Mouse (Mus musculus) heart, embryonic 12.5 days (tissue): Measurements from ENCODE around the gene Inmt. TPM values are rescaled to one million over a fixed set of nuclear protein-coding genes. Genes with fewer than 3 reads are reported as not detected.

ENCODE experiments used
- ATAC-seq: fragments of 200-750 bp; cut with Nextera tagmentation; 2 replicates; pipeline ENCODE4 v1.8.0; 2017; ENCODE audit warnings: moderate TSS enrichment, moderate library complexity; ENCODE audit not compliant: insufficient number of reproducible peaks, low FRiP score
- H3K27ac ChIP-seq: fragments of 300-500 bp; sonication (generic); 2 replicates; pipeline ENCODE4 v1.5.1; 2016; ENCODE audit warnings: mild to moderate bottlenecking, moderate library complexity; ENCODE audit not compliant: poor library complexity, severe bottlenecking
- H3K27me3 ChIP-seq: fragments of 300-500 bp; sonication (generic); replicated peaks from 2 replicates; pipeline ENCODE4 v1.6.1; 2016; ENCODE audit warnings: mild to moderate bottlenecking, moderate library complexity
- H3K36me3 ChIP-seq: fragments of 300-500 bp; sonication (generic); 2 replicates; pipeline ENCODE4 v1.6.1; 2016; ENCODE audit warnings: mild to moderate bottlenecking, moderate library complexity
- H3K4me1 ChIP-seq: fragments of 300-500 bp; sonication (generic); replicated peaks from 2 replicates; pipeline ENCODE4 v1.6.1; 2016; ENCODE audit warnings: mild to moderate bottlenecking
- H3K4me2 ChIP-seq: fragments of 300-500 bp; sonication (generic); 2 replicates; pipeline ENCODE4 v1.6.1; 2016; ENCODE audit warnings: mild to moderate bottlenecking, moderate library complexity
- H3K4me3 ChIP-seq: fragments of 300-500 bp; sonication (generic); 2 replicates; pipeline ENCODE4 v1.5.1; 2016; ENCODE audit warnings: mild to moderate bottlenecking
- H3K9ac ChIP-seq: fragments of 300-500 bp; sonication (generic); 2 replicates; pipeline ENCODE4 v1.6.1; 2016; ENCODE audit warnings: mild to moderate bottlenecking, moderate library complexity
- H3K9me3 ChIP-seq: fragments of 300-500 bp; sonication (generic); replicated peaks from 2 replicates; pipeline ENCODE4 v1.6.1; 2016; ENCODE audit warnings: mild to moderate bottlenecking, moderate library complexity
- WGBS: fragments of 180-500 bp; shearing (Covaris S2); methylation state at CpG from one replicate; pipeline ENCODE4 v1.1.7; 2016; 5-methylcytosine and 5-hydroxymethylcytosine counted together
- polyA plus RNA-seq: library from polyadenylated mRNA; unstranded; fragments of >200 nt; fragmentation: Nextera tagmentation; extraction: Ambion mirVana; gene quantifications from 2 replicates; pipeline ENCODE4 v1.2.1, GENCODE M21; 2016

Inmt gene
- polyA plus RNA-seq = 0.23 TPM in 1 of 2 replicates, not detected in the other

DNA sequence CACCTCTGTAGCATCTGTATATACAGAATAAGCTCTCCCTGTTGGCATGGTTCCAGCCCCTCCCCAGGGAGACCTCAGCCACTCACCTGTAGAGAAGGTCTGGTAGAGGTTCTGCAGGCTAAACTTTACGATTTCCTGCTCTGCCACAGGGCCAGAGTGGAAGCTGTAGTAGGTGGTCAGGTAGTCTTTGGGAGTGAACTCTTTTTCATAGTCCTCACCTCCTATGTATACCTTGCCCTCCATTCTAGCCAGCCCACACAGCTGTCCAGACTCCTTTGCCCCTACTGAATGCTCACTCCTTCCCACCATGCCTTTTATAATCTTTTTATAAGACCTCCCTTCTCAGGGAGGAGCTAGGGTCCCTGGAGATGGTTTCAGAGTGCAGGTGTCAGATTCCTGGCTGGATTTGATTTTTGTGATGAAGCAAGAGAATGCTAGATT is at the start of gene Inmt:
TSS of gene Inmt (minus strand) at position 303 of the 441 bp plus-strand sequence.
- no peak within 1 kb of the TSS for H3K27ac ChIP-seq
- H3K4me2 ChIP-seq = no peak within 1 kb of the TSS
- no peak for ATAC-seq
- 0 out of 2 replicates have a peak, but pooled peaks cover 5% of the 10 kb centered on the region for H3K4me1 ChIP-seq
- no peaks in the 10 kb centered on the region for H3K36me3 ChIP-seq
- H3K4me3 ChIP-seq = no peak within 1 kb of the TSS
- H3K27me3 ChIP-seq = no peaks in the 10 kb centered on the region
- WGBS = 67% methylated on average over 1 of the region's 1 CpGs
- H3K9me3 ChIP-seq = no peaks in the 10 kb centered on the region
- no peak within 1 kb of the TSS for H3K9ac ChIP-seq

DNA sequence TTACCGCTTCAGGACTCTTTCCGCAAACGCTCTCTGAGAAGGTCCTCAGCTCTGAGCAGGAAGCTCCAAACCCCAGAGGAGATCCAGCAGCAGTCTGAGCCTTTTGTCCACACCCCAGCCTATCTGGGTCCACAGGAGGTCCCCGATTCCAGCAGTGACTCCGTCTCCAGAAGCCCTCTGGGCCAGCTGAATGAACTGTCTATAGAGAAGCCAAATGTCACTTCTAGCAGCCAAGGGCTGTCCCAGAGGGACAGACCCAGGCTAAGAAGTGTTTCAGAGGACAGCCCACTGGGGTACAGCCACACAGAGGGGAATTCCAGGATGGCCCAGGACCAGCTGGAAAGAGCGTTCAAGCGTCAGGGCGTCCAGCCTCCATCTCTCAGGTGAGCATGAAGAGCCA is 49.1 kb upstream of the Inmt start:
- ATAC-seq = no peak
- H3K4me2 ChIP-seq = no peak overlapping the region
- H3K27ac ChIP-seq = no peak overlapping the region
- no peak overlapping the region for H3K9ac ChIP-seq
- no peaks in the 10 kb centered on the region for H3K27me3 ChIP-seq
- no peak overlapping the region for H3K4me3 ChIP-seq
- no peaks in the 10 kb centered on the region for H3K9me3 ChIP-seq
- 82% methylated on average over 8 of the region's 8 CpGs for WGBS
- no peaks in the 10 kb centered on the region for H3K4me1 ChIP-seq
- H3K36me3 ChIP-seq = peaks cover 16% of the 10 kb centered on the region

DNA sequence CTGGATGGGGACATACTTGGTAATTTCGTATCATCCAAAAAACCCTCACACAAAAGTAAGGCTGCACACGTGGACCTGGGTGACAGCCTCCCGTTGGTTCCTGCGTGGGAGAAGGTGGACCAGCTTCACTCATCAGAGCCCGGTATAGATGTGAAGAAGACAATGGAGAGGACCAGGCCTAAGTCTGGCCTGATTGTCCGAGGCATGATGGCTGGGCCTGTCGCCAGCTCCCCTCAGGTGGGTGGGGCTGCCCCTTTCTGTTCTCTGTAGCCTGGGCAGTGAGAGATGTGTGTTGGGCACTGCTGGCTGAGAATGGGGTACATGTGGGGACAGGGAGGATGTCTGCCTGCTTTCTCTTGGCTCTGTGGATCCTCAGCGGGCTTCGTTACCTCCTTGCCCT is 43.4 kb upstream of the Inmt start:
- no peaks in the 10 kb centered on the region for H3K27me3 ChIP-seq
- 85% methylated on average over 9 of the region's 9 CpGs for WGBS

DNA sequence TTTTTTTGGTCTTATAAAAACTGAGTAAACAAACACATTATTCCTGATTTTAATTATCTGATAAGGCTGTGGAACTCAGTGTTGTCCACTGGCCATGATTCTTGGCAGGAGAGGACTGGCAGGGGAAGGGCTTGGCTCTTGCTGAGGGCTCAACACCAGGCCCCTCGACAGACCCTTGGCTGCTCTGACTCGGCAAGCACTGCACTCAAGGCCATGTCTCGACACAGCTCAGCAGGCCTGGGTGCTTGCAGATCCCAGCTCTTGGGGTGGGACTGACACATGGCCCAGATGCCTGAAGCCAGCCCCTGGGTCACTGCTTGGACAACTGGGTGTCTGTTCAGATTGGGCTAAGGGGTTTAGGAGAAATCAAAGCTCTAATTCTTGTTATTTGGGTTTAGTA is 39.7 kb upstream of the Inmt start:
- WGBS = 47% methylated on average over 3 of the region's 3 CpGs
- ATAC-seq = no peak

More for the DNA sequence above, 43.4 kb upstream of the Inmt start:
- Histone ChIP-seq H3K4me3 (no peak overlapping the region), H3K36me3 (peaks cover 17% of the 10 kb centered on the region), H3K4me2 (no peak overlapping the region), H3K9ac (no peak overlapping the region), H3K27ac (no peak overlapping the region), H3K4me1 (no peaks in the 10 kb centered on the region), H3K9me3 (no peaks in the 10 kb centered on the region)
- no peak for ATAC-seq

DNA sequence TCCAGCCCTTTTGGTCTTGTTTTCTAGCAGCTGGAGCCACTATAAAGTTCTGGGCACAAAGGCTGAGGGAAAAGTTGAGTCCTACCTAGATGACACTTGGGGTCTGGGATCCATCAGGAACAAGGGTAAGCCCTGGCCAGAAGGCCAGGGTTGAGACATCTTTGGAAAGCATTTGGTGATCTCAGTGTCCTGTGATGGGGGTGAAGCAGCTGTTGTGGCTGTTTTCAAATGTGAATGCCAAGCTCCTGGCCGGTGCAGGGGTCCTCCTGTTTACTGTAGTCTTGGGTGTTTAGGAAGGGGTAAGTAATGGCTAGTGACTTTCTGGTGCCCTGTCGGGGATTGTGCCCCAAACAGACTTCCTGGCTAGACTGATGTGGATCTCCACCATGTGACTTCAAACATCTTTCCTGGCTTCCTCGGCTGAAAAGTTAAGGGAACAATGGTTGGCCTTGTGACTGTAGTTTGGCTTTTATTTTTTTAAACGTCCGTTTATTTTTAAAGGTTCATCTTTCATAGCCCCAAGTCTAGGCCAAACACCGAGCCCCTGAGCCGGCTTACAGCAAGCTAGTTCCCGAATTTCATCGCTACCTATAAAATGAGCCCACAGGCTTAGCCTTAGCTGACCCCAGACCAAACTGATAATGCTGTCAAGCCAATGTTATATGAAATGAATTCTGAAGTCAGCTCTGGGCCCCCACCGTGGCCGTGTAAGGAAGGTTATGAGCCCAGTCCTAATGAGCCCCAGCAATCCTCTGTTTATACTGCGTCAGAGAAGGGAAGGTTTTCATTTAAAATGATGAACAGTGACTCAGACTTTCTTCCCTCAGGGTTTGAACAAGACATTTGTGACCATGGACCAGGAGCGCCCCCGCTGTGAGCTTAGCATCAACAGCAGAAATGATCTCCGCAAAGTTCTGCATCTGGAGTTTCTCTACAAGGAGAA is 35.9 kb upstream of the Inmt start:
- Histone ChIP-seq H3K27me3 (no peaks in the 10 kb centered on the region), H3K9ac (no peak overlapping the region), H3K36me3 (peaks cover 13% of the 10 kb centered on the region), H3K4me2 (no peak overlapping the region), H3K27ac (0 out of 2 replicates have a peak overlapping the region, but pooled peaks have one; percentile 17), H3K9me3 (no peaks in the 10 kb centered on the region), H3K4me1 (no peaks in the 10 kb centered on the region; the same call in none of the 2 replicates), H3K4me3 (no peak overlapping the region)
- ATAC-seq = no peak
- WGBS = 65% methylated on average over 15 of the region's 15 CpGs

More for the DNA sequence above, 39.7 kb upstream of the Inmt start:
- Histone ChIP-seq H3K4me3 (no peak overlapping the region), H3K36me3 (peaks cover 23% of the 10 kb centered on the region), H3K4me2 (no peak overlapping the region), H3K9ac (no peak overlapping the region), H3K27ac (no peak overlapping the region), H3K4me1 (no peaks in the 10 kb centered on the region; the same call in 1 of the 2 replicates), H3K9me3 (no peaks in the 10 kb centered on the region), H3K27me3 (no peaks in the 10 kb centered on the region)

DNA sequence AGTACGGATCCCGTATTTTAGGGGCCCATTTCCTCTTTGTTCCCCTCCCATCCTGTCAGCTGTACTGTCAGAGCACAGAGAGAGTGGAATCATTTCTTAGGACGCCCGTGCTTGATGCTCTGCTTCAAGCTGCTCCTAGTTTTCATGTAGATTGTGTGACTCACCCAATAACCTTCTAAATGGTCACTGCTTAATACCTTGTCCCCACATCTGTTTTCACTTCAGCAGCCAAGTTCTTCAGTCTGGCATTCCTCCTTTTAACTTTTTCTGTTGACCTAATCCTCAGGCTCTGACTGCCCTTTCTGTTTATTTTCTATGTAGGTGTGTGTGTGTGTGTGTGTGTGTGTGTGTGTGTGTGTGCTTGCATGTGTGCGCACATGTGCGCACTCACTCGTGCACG is 32.9 kb upstream of the Inmt start:
- 80% methylated on average over 8 of the region's 8 CpGs for WGBS
- no peak overlapping the region for H3K4me2 ChIP-seq
- H3K9me3 ChIP-seq = no peaks in the 10 kb centered on the region
- no peak overlapping the region for H3K9ac ChIP-seq
- ATAC-seq = no peak
- H3K4me1 ChIP-seq = peaks cover 12% of the 10 kb centered on the region
- H3K4me3 ChIP-seq = no peak overlapping the region
- H3K36me3 ChIP-seq = peaks cover 10% of the 10 kb centered on the region; the same call in 1 of the 2 replicates
- H3K27ac ChIP-seq = no peak overlapping the region
- no peaks in the 10 kb centered on the region for H3K27me3 ChIP-seq

DNA sequence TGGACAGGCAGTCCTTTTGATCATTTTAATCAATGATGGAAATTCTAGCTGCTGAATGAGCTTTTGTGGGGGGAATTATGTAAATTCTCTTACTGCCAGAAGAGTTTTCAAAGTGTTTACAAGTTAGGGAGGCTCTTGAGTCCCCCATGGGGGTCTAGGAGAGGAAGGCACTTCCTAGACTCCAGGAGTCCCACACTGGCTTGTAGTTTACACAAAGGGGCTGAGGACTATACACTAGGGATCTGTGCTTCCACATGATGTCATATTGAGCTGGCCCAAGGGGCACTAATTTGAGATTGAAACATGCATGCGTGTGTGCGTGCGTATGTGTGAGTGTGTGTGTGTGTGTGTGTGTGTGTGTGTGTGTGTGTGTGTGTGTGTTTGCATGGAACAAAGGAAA is 29.1 kb upstream of the Inmt start:
- H3K36me3 ChIP-seq = no peaks in the 10 kb centered on the region
- peak overlapping the region; percentile 74 for H3K27ac ChIP-seq
- no peaks in the 10 kb centered on the region for H3K27me3 ChIP-seq
- H3K9me3 ChIP-seq = no peaks in the 10 kb centered on the region
- H3K4me3 ChIP-seq = peak overlapping the region; percentile 60
- no peak for ATAC-seq
- peaks cover 12% of the 10 kb centered on the region for H3K4me1 ChIP-seq
- H3K4me2 ChIP-seq = peak overlapping the region; percentile 71
- H3K9ac ChIP-seq = peak overlapping the region; percentile 59
- WGBS = 86% methylated on average over 3 of the region's 3 CpGs

DNA sequence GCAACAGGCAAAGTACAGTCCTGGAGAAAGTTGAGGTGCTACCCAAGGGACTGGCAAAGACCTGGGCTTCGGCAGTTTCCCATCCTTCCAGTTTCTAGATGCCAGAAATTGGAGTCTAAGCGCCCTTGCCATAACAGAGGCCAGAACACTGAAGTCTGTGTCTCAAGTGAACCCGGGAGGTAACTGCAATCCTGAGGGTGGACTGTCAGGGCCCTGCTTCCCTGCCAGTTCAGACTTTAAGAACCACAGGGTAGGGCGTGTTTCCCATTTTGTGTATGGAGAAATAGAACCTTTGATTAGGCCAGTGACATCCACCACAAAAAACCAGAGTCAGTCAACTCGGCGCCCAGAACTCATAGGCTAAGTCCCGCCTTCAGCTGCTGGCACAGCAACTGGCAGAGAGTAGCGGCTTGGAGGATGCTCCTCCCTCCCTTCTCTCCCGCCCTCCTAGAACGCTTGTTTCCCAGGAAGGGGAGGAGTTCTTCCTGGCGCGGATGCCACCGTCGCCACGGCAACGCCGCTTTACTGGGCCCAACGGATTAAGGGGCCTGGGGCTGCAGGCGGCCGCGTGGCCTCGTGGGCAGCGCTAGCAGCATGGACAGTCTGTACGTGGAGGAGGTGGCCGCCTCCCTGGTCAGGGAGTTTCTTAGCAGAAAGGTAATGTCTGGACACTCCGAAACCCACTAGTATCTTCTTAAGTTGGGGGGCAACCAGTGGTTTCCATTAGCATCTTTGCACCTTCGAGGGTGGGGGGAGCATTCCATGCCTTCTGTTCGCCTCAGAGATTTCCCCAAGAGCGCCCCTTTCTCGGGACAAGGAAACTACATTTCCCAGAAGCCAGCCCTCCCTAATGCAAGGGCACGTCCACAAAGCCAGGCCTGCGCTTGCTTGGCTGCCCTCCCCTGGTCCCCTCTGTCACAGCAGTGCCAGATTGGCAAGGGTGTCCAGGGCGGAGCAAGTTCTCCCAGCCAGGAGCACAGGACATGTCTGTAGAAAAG is 28.4 kb upstream of the Inmt start, which contains the start of gene Mindy4:
TSS of gene Mindy4 (plus strand) at position 471 of the 998 bp plus-strand sequence.
- no peaks in the 10 kb centered on the region for H3K9me3 ChIP-seq
- no peaks in the 10 kb centered on the region for H3K36me3 ChIP-seq
- ATAC-seq = peak; percentile 89
- H3K9ac ChIP-seq = peak within 1 kb of the TSS; percentile 60
- H3K27ac ChIP-seq = peak within 1 kb of the TSS; percentile 74
- peaks cover 12% of the 10 kb centered on the region for H3K4me1 ChIP-seq
- WGBS = 4% methylated on average over 33 of the region's 33 CpGs
- no peaks in the 10 kb centered on the region for H3K27me3 ChIP-seq
- H3K4me2 ChIP-seq = peak within 1 kb of the TSS; percentile 71
- peak within 1 kb of the TSS; percentile 60 for H3K4me3 ChIP-seq

DNA sequence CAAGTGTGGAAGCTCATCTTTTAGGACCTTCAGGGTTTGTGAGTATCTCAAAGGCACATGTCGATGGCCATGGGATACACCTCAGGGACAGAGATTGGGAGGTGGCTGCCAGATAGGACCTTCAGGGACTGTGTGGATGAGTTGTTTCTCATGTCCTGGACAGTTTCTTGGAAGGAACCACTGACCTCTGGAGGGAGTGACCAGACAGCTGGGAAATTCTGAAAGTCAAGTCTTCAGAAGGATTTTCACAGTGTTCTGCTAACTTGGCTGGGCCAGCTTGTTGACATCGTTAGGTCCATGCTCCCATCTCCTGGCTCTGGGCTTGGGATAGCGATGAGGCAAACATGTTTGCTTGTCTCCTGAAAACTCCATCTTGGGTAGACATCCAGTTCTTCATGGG is 24.2 kb upstream of the Inmt start:
- H3K27ac ChIP-seq = no peak overlapping the region
- no peaks in the 10 kb centered on the region; the same call in 1 of the 2 replicates for H3K9me3 ChIP-seq
- 86% methylated on average over 3 of the region's 3 CpGs for WGBS
- H3K27me3 ChIP-seq = no peaks in the 10 kb centered on the region
- no peak for ATAC-seq
- no peak overlapping the region for H3K4me3 ChIP-seq
- no peak overlapping the region for H3K9ac ChIP-seq
- H3K36me3 ChIP-seq = no peaks in the 10 kb centered on the region
- H3K4me1 ChIP-seq = peaks cover 3% of the 10 kb centered on the region
- H3K4me2 ChIP-seq = no peak overlapping the region

DNA sequence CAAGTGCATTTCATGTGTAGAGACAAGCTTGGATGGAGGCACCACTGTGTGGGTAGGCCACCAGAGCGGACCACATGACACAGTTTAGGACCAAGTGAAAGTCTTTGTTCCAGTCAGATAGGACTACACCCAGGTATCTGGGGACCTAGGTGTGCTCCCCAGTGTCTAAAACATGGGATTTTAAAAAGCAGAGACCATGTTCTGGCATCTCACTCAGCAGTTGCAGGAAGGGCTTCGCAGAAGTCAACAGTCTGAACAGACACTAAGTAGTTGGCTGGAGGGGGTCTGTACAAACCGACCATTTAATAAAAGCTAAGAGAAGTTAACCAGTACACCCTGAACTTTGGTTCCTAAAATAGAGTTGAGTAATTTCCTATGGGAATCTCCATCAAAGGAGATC is 18.3 kb upstream of the Inmt start:
- ATAC-seq = no peak
- no peaks in the 10 kb centered on the region for H3K36me3 ChIP-seq
- WGBS = 80% methylated on average over 3 of the region's 3 CpGs
- H3K27me3 ChIP-seq = no peaks in the 10 kb centered on the region
- H3K9me3 ChIP-seq = no peaks in the 10 kb centered on the region; the same call in 1 of the 2 replicates
- no peak overlapping the region for H3K9ac ChIP-seq
- H3K4me2 ChIP-seq = no peak overlapping the region
- no peak overlapping the region for H3K27ac ChIP-seq
- H3K4me1 ChIP-seq = no peaks in the 10 kb centered on the region
- H3K4me3 ChIP-seq = no peak overlapping the region
